Mouse (Mus musculus) kidney, postnatal 0 days (tissue): ENCODE data around the gene Capn1. TPM values are rescaled to one million over a fixed set of nuclear protein-coding genes. Genes with fewer than 3 reads are reported as not detected.

Experiments
- ATAC-seq: fragments of 200-750 bp; cut with Nextera tagmentation; replicated peaks from 2 replicates; pipeline ENCODE4 v1.8.0; 2017; ENCODE audit warnings: low read depth, moderate number of reproducible peaks, moderate TSS enrichment, moderate library complexity; ENCODE audit not compliant: low FRiP score
- DNase-seq: peaks from one replicate; pipeline ENCODE4 v3.0.0-alpha.2; 2016; ENCODE audit warnings: low spot score
- H3K27ac ChIP-seq: fragments of 300-500 bp; sonication (generic); 2 replicates; pipeline ENCODE4 v1.5.1; 2014; ENCODE audit warnings: mild to moderate bottlenecking
- H3K27me3 ChIP-seq: fragments of 300-500 bp; sonication (generic); 2 replicates; pipeline ENCODE4 v1.6.1; 2014; ENCODE audit warnings: low read length, mixed read lengths; ENCODE audit not compliant: insufficient read depth
- H3K36me3 ChIP-seq: fragments of 300-500 bp; sonication (generic); 2 replicates; pipeline ENCODE4 v1.6.1; 2014; ENCODE audit warnings: low read length, mixed read lengths; ENCODE audit not compliant: insufficient read depth
- H3K4me1 ChIP-seq: fragments of 300-500 bp; sonication (generic); replicated peaks from 2 replicates; pipeline ENCODE4 v1.6.1; 2014; ENCODE audit warnings: antibody characterized with exemption, low read length, mixed read lengths; ENCODE audit not compliant: insufficient read depth
- H3K4me2 ChIP-seq: fragments of 300-500 bp; sonication (generic); 2 replicates; pipeline ENCODE4 v1.6.1; 2014; ENCODE audit warnings: mild to moderate bottlenecking, low read length, moderate library complexity, mixed read lengths
- H3K4me3 ChIP-seq: fragments of 300-500 bp; sonication (generic); replicated peaks from 2 replicates; pipeline ENCODE4 v1.5.1; 2014; ENCODE audit warnings: low read depth, low read length
- H3K9ac ChIP-seq: fragments of 300-500 bp; sonication (generic); 2 replicates; pipeline ENCODE4 v1.6.1; 2014; ENCODE audit warnings: low read depth, low read length
- H3K9me3 ChIP-seq: fragments of 300-500 bp; sonication (generic); replicated peaks from 2 replicates; pipeline ENCODE4 v1.6.1; 2016; ENCODE audit warnings: low read length, inconsistent platforms, mixed read lengths
- CTCF ChIP-seq: IDR thresholded peaks from 2 replicates; pipeline ENCODE4 v1.5.1; 2016; ENCODE audit warnings: antibody characterized with exemption, low read depth, mild to moderate bottlenecking, moderate library complexity
- WGBS: fragments of 180-500 bp; shearing (Covaris S2); extraction: QIAGEN DNeasy Blood & Tissue Kit; methylation state at CpG from one replicate; pipeline ENCODE4 v1.1.7; 2014; 5-methylcytosine and 5-hydroxymethylcytosine counted together
- polyA plus RNA-seq: library from polyadenylated mRNA; unstranded; fragments of >200 nt; fragmentation: Nextera tagmentation; extraction: Ambion mirVana; gene quantifications from 2 replicates; pipeline ENCODE4 v1.2.1, GENCODE M21; 2015

The Capn1 gene
- polyA plus RNA-seq, 1 experiment from 2014 or later, result 13.5 TPM

- Histone ChIP-seq H3K4me3 (no peak overlapping the region), H3K36me3 (no peaks in the 10 kb centered on the region), H3K27ac (peak overlapping the region; percentile 47), H3K27me3 (no peaks in the 10 kb centered on the region), H3K4me1 (peaks cover 12% of the 10 kb centered on the region; the same call in 1 of the 2 replicates), H3K4me2 (0 out of 2 replicates have a peak overlapping the region, but pooled peaks have one; percentile 15), H3K9me3 (no peaks in the 10 kb centered on the region), H3K9ac (0 out of 2 replicates have a peak overlapping the region, but pooled peaks have one; percentile 8)
- DNase-seq (peak; percentile 77), ATAC-seq (peak; percentile 75)
- TF ChIP-seq CTCF, result no peak
- 5% methylated on average over 13 of the region's 13 CpGs for WGBS
These were observed 26.8 kb downstream of the Capn1 start for GRCm38 (mm10) chr19:5988815-5989452.

GRCm38 (mm10) chr19:5988027-5988814 is 27.5 kb downstream of the Capn1 start:
- DNase-seq (no peak), ATAC-seq (no peak; the same call in 1 of the 2 replicates)
- H3K4me3 ChIP-seq, result no peak overlapping the region
- H3K27me3 ChIP-seq, result no peaks in the 10 kb centered on the region
- no peaks in the 10 kb centered on the region for H3K9me3 ChIP-seq
- 61% methylated on average over 5 of the region's 5 CpGs for WGBS
- H3K36me3 ChIP-seq, result no peaks in the 10 kb centered on the region
- H3K4me2 ChIP-seq, result no peak overlapping the region
- 0 out of 2 replicates have a peak overlapping the region, but pooled peaks have one; percentile 31 for H3K9ac ChIP-seq
- peak overlapping the region; percentile 47 for H3K27ac ChIP-seq
- H3K4me1 ChIP-seq, result peaks cover 12% of the 10 kb centered on the region; the same call in 1 of the 2 replicates
- TF ChIP-seq CTCF, result no peak

DNA sequence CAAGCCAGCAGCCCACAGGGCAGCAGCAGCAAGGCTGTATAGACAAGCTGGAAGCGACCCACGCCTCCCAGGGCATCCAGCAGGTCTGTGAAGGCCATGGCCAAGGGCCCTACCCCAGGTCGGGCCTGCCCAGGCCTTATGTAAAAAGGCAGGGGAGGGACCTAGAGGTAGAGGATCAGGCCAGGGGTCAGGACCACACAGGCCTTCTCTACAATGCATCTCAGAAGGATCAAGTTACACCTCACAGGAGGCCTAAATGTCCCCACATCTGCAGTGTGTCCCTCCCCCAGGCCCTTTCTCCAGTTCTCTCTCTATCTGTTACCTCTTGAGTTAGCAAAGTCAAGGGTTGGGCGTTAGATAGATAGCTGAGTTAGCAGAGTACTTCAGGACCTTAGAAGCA is 29.7 kb downstream of the Capn1 start, which contains the start of gene Slc22a20:
Slc22a20 (minus strand) TSS at position 101 of the 400 bp plus-strand sequence.
- H3K27ac ChIP-seq, result no peak within 1 kb of the TSS
- H3K36me3 ChIP-seq, result no peaks in the 10 kb centered on the region
- H3K9ac ChIP-seq, result no peak within 1 kb of the TSS
- ATAC-seq, result no peak
- H3K4me3 ChIP-seq, result no peak within 1 kb of the TSS
- DNase-seq, result no peak
- H3K27me3 ChIP-seq, result no peaks in the 10 kb centered on the region
- H3K9me3 ChIP-seq, result no peaks in the 10 kb centered on the region
- no peak for TF ChIP-seq CTCF
- no peak within 1 kb of the TSS for H3K4me2 ChIP-seq
- H3K4me1 ChIP-seq, result peaks cover 12% of the 10 kb centered on the region; the same call in 1 of the 2 replicates
- 44% methylated on average over 4 of the region's 4 CpGs for WGBS

- H3K27ac ChIP-seq, result no peak overlapping the region
- no peaks in the 10 kb centered on the region for H3K9me3 ChIP-seq
- H3K9ac ChIP-seq, result no peak overlapping the region
- no peak for DNase-seq
- H3K36me3 ChIP-seq, result no peaks in the 10 kb centered on the region
- H3K27me3 ChIP-seq, result no peaks in the 10 kb centered on the region
- ATAC-seq, result no peak
- no peak overlapping the region for H3K4me2 ChIP-seq
- H3K4me1 ChIP-seq, result no peaks in the 10 kb centered on the region
- TF ChIP-seq CTCF, result no peak
- H3K4me3 ChIP-seq, result no peak overlapping the region
- 83% methylated on average over 9 of the region's 9 CpGs for WGBS
These were observed 35.2 kb downstream of the Capn1 start for GRCm38 (mm10) chr19:5980477-5980876.

- Histone ChIP-seq H3K36me3 (no peaks in the 10 kb centered on the region), H3K9ac (no peak overlapping the region), H3K9me3 (no peaks in the 10 kb centered on the region), H3K27ac (no peak overlapping the region), H3K4me1 (no peaks in the 10 kb centered on the region), H3K4me3 (no peak overlapping the region), H3K27me3 (no peaks in the 10 kb centered on the region), H3K4me2 (no peak overlapping the region)
- ATAC-seq (no peak), DNase-seq (no peak)
- TF ChIP-seq CTCF, result no peak
- WGBS, result 72% methylated on average over 3 of the region's 3 CpGs
These were observed 38.0 kb downstream of the Capn1 start for GRCm38 (mm10) chr19:5977717-5978116.

GRCm38 (mm10) chr19:5975676-5976075 is 40.0 kb downstream of the Capn1 start:
- H3K36me3 ChIP-seq, result no peaks in the 10 kb centered on the region
- no peak overlapping the region for H3K4me2 ChIP-seq
- no peak overlapping the region for H3K27ac ChIP-seq
- no peak overlapping the region for H3K4me3 ChIP-seq
- WGBS, result 75% methylated on average over 4 of the region's 4 CpGs
- no peak for ATAC-seq
- H3K27me3 ChIP-seq, result no peaks in the 10 kb centered on the region
- no peaks in the 10 kb centered on the region for H3K9me3 ChIP-seq
- no peaks in the 10 kb centered on the region for H3K4me1 ChIP-seq
- DNase-seq, result no peak
- H3K9ac ChIP-seq, result no peak overlapping the region
- no peak for TF ChIP-seq CTCF
